Mouse (Mus musculus) limb, embryonic 13.5 days (tissue): ENCODE results near the gene Tprgl. TPM values are rescaled to one million over a fixed set of nuclear protein-coding genes. Genes with fewer than 3 reads are reported as not detected.

Experiments used
- ATAC-seq: fragments of 200-750 bp; cut with Nextera tagmentation; 2 replicates; pipeline ENCODE4 v1.8.0; 2017; ENCODE audit warnings: low read depth, moderate number of reproducible peaks, moderate TSS enrichment; ENCODE audit not compliant: low FRiP score
- H3K27ac ChIP-seq: fragments of 300-500 bp; sonication (generic); 2 replicates; pipeline ENCODE4 v1.5.1; 2015; ENCODE audit warnings: inconsistent platforms, mild to moderate bottlenecking, moderate library complexity
- H3K27me3 ChIP-seq: fragments of 300-500 bp; sonication (generic); 2 replicates; pipeline ENCODE4 v1.6.1; 2015; ENCODE audit warnings: mild to moderate bottlenecking, inconsistent platforms
- H3K36me3 ChIP-seq: fragments of 300-500 bp; sonication (generic); 2 replicates; pipeline ENCODE4 v1.6.1; 2015; ENCODE audit warnings: inconsistent platforms, mild to moderate bottlenecking, moderate library complexity
- H3K4me1 ChIP-seq: fragments of 300-500 bp; sonication (generic); 2 replicates; pipeline ENCODE4 v1.6.1; 2015; ENCODE audit warnings: inconsistent platforms
- H3K4me2 ChIP-seq: fragments of 300-500 bp; sonication (generic); replicated peaks from 2 replicates; pipeline ENCODE4 v1.6.1; 2015; ENCODE audit warnings: inconsistent platforms, mild to moderate bottlenecking, moderate library complexity
- H3K4me3 ChIP-seq: fragments of 300-500 bp; sonication (generic); 2 replicates; pipeline ENCODE4 v1.5.1; 2015; ENCODE audit warnings: moderate library complexity, mild to moderate bottlenecking, inconsistent platforms
- H3K9ac ChIP-seq: fragments of 300-500 bp; sonication (generic); 2 replicates; pipeline ENCODE4 v1.6.1; 2015; ENCODE audit warnings: mild to moderate bottlenecking, inconsistent platforms
- H3K9me3 ChIP-seq: fragments of 300-500 bp; sonication (generic); 2 replicates; pipeline ENCODE4 v1.6.1; 2016; ENCODE audit warnings: inconsistent platforms
- WGBS: fragments of 180-500 bp; shearing (Covaris S2); methylation state at CpG from one replicate; pipeline ENCODE4 v1.1.7; 2015; 5-methylcytosine and 5-hydroxymethylcytosine counted together
- polyA plus RNA-seq: library from polyadenylated mRNA; unstranded; fragments of >200 nt; fragmentation: Nextera tagmentation; extraction: Ambion mirVana; gene quantifications from 2 replicates; pipeline ENCODE4 v1.2.1, GENCODE M21; 2015

The Tprgl gene
- polyA plus RNA-seq, 1 experiment from 2014 or later: 118 TPM

GRCm38 (mm10) chr4:154157970-154158662 is 2.4 kb downstream of the Tprgl start:
- 92% methylated on average over 14 of the region's 14 CpGs for WGBS
- H3K9ac ChIP-seq: no peak overlapping the region
- peaks cover 22% of the 10 kb centered on the region for H3K4me1 ChIP-seq
- H3K27ac ChIP-seq: no peak overlapping the region
- H3K9me3 ChIP-seq: no peaks in the 10 kb centered on the region
- H3K4me2 ChIP-seq: no peak overlapping the region
- no peaks in the 10 kb centered on the region for H3K27me3 ChIP-seq
- peaks cover 55% of the 10 kb centered on the region for H3K36me3 ChIP-seq
- no peak overlapping the region for H3K4me3 ChIP-seq
- ATAC-seq: no peak

- Histone ChIP-seq H3K36me3 (peaks cover 76% of the 10 kb centered on the region), H3K27me3 (no peaks in the 10 kb centered on the region), H3K9me3 (no peaks in the 10 kb centered on the region), H3K9ac (no peak overlapping the region), H3K4me2 (no peak overlapping the region), H3K4me3 (no peak overlapping the region), H3K4me1 (peaks cover 15% of the 10 kb centered on the region), H3K27ac (no peak overlapping the region)
- no peak for ATAC-seq
- 82% methylated on average over 7 of the region's 7 CpGs for WGBS
Measured at GRCm38 (mm10) chr4:154156050-154156449, 4.4 kb downstream of the Tprgl start.

DNA sequence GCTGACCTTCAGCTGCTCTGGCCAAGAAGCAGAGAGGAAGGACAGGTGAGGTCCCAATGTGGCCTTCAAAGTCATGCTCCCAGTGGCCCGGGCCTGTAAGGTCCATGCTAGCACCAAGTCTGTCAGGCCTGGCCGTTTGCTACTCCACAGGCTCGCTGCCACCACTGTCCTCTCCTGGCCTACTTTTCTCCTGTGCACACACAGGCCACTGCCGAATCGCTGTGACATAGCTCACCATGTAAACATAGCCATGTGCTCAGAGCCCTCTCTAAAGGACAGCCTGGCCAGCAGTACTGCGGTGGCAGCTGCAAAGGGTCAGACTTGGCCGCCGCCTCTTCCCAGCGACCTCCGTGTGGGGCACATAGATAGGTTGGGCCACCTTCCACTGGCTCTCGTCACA is 6.4 kb downstream of the Tprgl start:
- Histone ChIP-seq H3K9ac (no peak overlapping the region), H3K36me3 (peaks cover 94% of the 10 kb centered on the region), H3K27ac (no peak overlapping the region), H3K9me3 (no peaks in the 10 kb centered on the region), H3K27me3 (no peaks in the 10 kb centered on the region), H3K4me1 (peaks cover 5% of the 10 kb centered on the region), H3K4me3 (no peak overlapping the region), H3K4me2 (no peak overlapping the region)
- 76% methylated on average over 11 of the region's 11 CpGs for WGBS
- no peak for ATAC-seq

GRCm38 (mm10) chr4:154146342-154146741 is 14.1 kb downstream of the Tprgl start:
- WGBS: 82% methylated on average over 10 of the region's 10 CpGs
- H3K4me1 ChIP-seq: peaks cover 15% of the 10 kb centered on the region
- peaks cover 49% of the 10 kb centered on the region for H3K36me3 ChIP-seq
- H3K4me3 ChIP-seq: no peak overlapping the region
- H3K27ac ChIP-seq: no peak overlapping the region
- no peak for ATAC-seq
- no peaks in the 10 kb centered on the region for H3K9me3 ChIP-seq
- H3K27me3 ChIP-seq: peaks cover 6% of the 10 kb centered on the region
- no peak overlapping the region for H3K9ac ChIP-seq
- no peak overlapping the region for H3K4me2 ChIP-seq

DNA sequence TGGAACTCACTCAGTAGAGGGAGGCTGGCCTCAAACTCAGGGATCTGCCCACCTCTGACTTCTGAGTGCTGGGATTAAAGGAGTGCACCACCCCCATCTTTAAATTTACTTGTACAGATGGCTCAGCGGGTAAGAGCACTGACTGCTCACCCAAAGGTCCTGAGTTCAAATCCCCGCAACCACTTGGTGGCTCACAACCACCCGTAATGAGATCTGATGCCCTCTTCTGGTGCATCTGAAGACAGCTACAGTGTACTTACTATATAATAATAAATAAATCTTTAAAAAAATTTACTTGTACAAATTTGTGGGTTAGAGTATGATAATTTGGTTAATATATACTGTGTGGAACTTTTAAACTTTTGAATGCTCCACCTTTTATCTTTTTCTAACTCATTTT is 15.8 kb downstream of the Tprgl start:
- peaks cover 23% of the 10 kb centered on the region for H3K27me3 ChIP-seq
- ATAC-seq: no peak
- H3K36me3 ChIP-seq: peaks cover 32% of the 10 kb centered on the region
- H3K9me3 ChIP-seq: no peaks in the 10 kb centered on the region
- no peak overlapping the region for H3K27ac ChIP-seq
- no peak overlapping the region for H3K9ac ChIP-seq
- H3K4me1 ChIP-seq: peaks cover 30% of the 10 kb centered on the region
- no peak overlapping the region for H3K4me2 ChIP-seq
- H3K4me3 ChIP-seq: no peak overlapping the region
- 81% methylated on average over 3 of the region's 3 CpGs for WGBS

DNA sequence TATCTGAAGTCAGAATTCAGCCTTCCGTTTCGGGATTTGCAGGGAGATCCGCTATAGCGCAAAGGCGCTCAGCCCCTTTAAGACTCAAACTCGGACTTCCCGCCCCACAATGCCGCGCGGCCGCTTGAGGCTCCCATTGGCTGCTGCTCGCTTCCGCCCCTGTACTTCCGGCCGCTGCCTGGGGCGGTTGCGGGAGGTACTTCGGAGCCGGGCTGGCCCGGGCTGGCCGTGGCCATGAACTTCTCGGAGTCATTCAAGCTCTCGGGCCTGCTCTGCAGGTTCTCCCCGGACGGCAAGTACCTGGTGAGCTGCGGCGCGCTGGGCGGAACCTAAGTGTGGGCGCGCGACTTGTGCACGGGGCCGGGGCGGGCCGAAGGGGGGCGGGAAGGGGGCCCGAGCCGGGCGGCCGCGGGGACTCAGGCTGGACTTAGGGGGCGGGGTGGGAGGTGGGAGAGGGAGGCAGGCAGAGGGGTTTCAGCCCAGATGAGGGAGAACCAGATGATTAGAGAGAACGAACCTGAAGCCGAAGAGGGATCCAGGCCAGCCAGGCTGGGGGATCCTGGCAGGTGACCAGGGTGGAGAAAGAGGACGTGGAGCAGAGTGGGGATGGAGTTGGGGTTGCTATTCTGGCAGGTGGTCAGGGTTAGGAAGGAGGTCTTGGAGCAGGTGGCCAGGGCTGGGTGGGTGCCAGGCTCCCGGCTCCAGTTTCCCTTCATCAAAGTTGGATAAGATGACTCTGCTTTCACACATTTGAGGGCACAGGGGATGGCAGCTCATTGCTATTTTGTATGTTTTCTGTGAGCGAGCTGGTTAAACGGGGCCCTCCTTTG is 18.0 kb downstream of the Tprgl start, which contains the start of gene Wrap73:
Wrap73 (plus strand) TSS at position 162 of the 830 bp plus-strand sequence.
- Histone ChIP-seq H3K27me3 (peaks cover 45% of the 10 kb centered on the region), H3K27ac (peak within 1 kb of the TSS; percentile 81), H3K9ac (peak within 1 kb of the TSS; percentile 81), H3K4me1 (peaks cover 36% of the 10 kb centered on the region), H3K4me2 (peak within 1 kb of the TSS; percentile 93), H3K4me3 (peak within 1 kb of the TSS; percentile 76), H3K9me3 (no peaks in the 10 kb centered on the region), H3K36me3 (peaks cover 14% of the 10 kb centered on the region)
- WGBS: 2% methylated on average over 49 of the region's 49 CpGs
- ATAC-seq: peak; percentile 94

- peak overlapping the region; percentile 93 for H3K4me2 ChIP-seq
- peaks cover 57% of the 10 kb centered on the region for H3K27me3 ChIP-seq
- no peak for ATAC-seq
- H3K9me3 ChIP-seq: no peaks in the 10 kb centered on the region
- peaks cover 2% of the 10 kb centered on the region for H3K36me3 ChIP-seq
- H3K4me1 ChIP-seq: peaks cover 36% of the 10 kb centered on the region
- WGBS: 1% methylated on average over 42 of the region's 42 CpGs
- H3K9ac ChIP-seq: no peak overlapping the region
- peak overlapping the region; percentile 76; the same call in 1 of the 2 replicates for H3K4me3 ChIP-seq
- H3K27ac ChIP-seq: no peak overlapping the region
Measured at GRCm38 (mm10) chr4:154141009-154141867, 19.2 kb downstream of the Tprgl start.

GRCm38 (mm10) chr4:154140213-154141008 is 20.1 kb downstream of the Tprgl start:
- no peak overlapping the region for H3K27ac ChIP-seq
- H3K9me3 ChIP-seq: no peaks in the 10 kb centered on the region
- H3K4me3 ChIP-seq: peak overlapping the region; percentile 76
- peaks cover 36% of the 10 kb centered on the region for H3K4me1 ChIP-seq
- H3K36me3 ChIP-seq: no peaks in the 10 kb centered on the region; the same call in 1 of the 2 replicates
- H3K9ac ChIP-seq: peak overlapping the region; percentile 65
- peaks cover 66% of the 10 kb centered on the region for H3K27me3 ChIP-seq
- H3K4me2 ChIP-seq: peak overlapping the region; percentile 93
- 1% methylated on average over 45 of the region's 46 CpGs for WGBS
- ATAC-seq: no peak

GRCm38 (mm10) chr4:154140182-154140212 is 20.5 kb downstream of the Tprgl start, which contains the start of gene Trp73:
Gene Trp73 (minus strand): TSS chr4:154140208.
- peak within 1 kb of the TSS; percentile 76 for H3K4me3 ChIP-seq
- H3K4me2 ChIP-seq: peak within 1 kb of the TSS; percentile 93
- H3K9me3 ChIP-seq: no peaks in the 10 kb centered on the region
- peaks cover 36% of the 10 kb centered on the region for H3K4me1 ChIP-seq
- H3K27ac ChIP-seq: no peak within 1 kb of the TSS
- peak within 1 kb of the TSS; percentile 65 for H3K9ac ChIP-seq
- peaks cover 70% of the 10 kb centered on the region for H3K27me3 ChIP-seq
- no peak for ATAC-seq
- H3K36me3 ChIP-seq: no peaks in the 10 kb centered on the region; the same call in 1 of the 2 replicates
- WGBS: no CpG with 5 or more reads among the region's 4 CpGs

DNA sequence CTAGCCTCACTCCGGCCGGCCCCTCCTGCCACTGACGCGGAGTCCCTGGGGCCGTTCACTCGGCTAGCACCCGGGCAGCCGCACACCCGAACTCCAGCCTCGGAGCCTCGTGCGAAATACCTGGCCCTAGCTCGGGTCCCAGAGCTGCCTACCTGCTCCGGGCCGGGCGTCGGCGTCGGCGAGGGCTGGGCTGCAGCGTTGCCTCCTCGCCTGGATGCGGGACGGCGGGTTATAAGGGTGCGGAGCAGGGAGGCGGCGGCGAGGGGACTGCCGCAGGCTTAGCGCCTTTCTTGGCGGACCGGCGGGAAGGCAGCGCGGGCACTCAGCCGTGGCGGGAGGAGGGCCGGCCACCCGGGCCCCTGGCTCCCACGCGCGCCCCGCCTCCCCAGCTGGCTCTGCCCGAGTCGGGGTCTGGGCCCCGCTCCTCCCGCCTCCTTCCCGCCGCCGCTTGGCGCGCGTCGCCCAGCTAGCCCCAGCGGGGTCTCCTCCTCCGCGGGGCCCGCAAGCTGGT is 20.7 kb downstream of the Tprgl start:
- H3K9ac ChIP-seq: peak overlapping the region; percentile 65
- no peak overlapping the region for H3K27ac ChIP-seq
- H3K4me2 ChIP-seq: peak overlapping the region; percentile 93
- no peak for ATAC-seq
- H3K27me3 ChIP-seq: peaks cover 72% of the 10 kb centered on the region
- H3K9me3 ChIP-seq: no peaks in the 10 kb centered on the region
- no peaks in the 10 kb centered on the region for H3K36me3 ChIP-seq
- under 1% methylated on average over 54 of the region's 59 CpGs for WGBS
- peak overlapping the region; percentile 76 for H3K4me3 ChIP-seq
- H3K4me1 ChIP-seq: peaks cover 36% of the 10 kb centered on the region

- peaks cover 94% of the 10 kb centered on the region for H3K27me3 ChIP-seq
- 61% methylated on average over 5 of the region's 5 CpGs for WGBS
- no peak for ATAC-seq
Measured at GRCm38 (mm10) chr4:154137139-154137538, 23.3 kb downstream of the Tprgl start.

More at GRCm38 (mm10) chr4:154137139-154137538, 23.3 kb downstream of the Tprgl start:
- Histone ChIP-seq H3K4me2 (no peak overlapping the region), H3K27ac (no peak overlapping the region), H3K4me3 (no peak overlapping the region), H3K36me3 (no peaks in the 10 kb centered on the region), H3K9me3 (no peaks in the 10 kb centered on the region), H3K9ac (no peak overlapping the region), H3K4me1 (peaks cover 25% of the 10 kb centered on the region)
